Mouse (Mus musculus) MEL (cell line): ENCODE data around the gene Slc35e3.

Experiments used
- CTCF ChIP-seq, 3 experiments: IDR thresholded peaks in 2 of 3; conservative IDR thresholded peaks in 1 of 3; 2 replicates each; pipeline ENCODE4 v1.5.1; 2011 to 2012; ENCODE audit warnings: low read length in 3 of 3, low read depth in 2 of 3, mild to moderate bottlenecking in 2 of 3, improper control_type of control experiment in 1 of 3, inconsistent platforms in 1 of 3, mixed read lengths in 1 of 3, moderate library complexity in 1 of 3; ENCODE audit not compliant: control insufficient read depth in 1 of 3, insufficient read depth in 1 of 3, poor library complexity in 1 of 3, severe bottlenecking in 1 of 3
- E2F4 ChIP-seq: IDR thresholded peaks from 2 replicates; pipeline ENCODE4 v1.6.1; 2011; ENCODE audit warnings: low read depth, low read length, improper control_type of control experiment, borderline replicate concordance
- GATA1 ChIP-seq: IDR thresholded peaks from 2 replicates; pipeline ENCODE4 v1.6.1; 2011; ENCODE audit warnings: low read depth, low read length, improper control_type of control experiment
- HCFC1 ChIP-seq: IDR thresholded peaks from 2 replicates; pipeline ENCODE4 v1.6.1; 2012; ENCODE audit warnings: low read depth, mild to moderate bottlenecking, inconsistent platforms, low read length, improper control_type of control experiment, moderate library complexity
- KAT2A ChIP-seq: conservative IDR thresholded peaks from 2 replicates; pipeline ENCODE4 v1.6.1; 2012; ENCODE audit warnings: low read depth, low read length, improper control_type of control experiment, inconsistent platforms
- MYC ChIP-seq: IDR thresholded peaks from 2 replicates; pipeline ENCODE4 v1.6.1; 2011; ENCODE audit warnings: low read depth, mild to moderate bottlenecking, low read length, improper control_type of control experiment, moderate library complexity
- POLR2A ChIP-seq, 2 experiments: IDR thresholded peaks; 2 replicates each; pipeline ENCODE4 v1.6.1; 2011 to 2012; ENCODE audit warnings: low read length in 2 of 2, mild to moderate bottlenecking in 2 of 2, control low read depth in 1 of 2, improper control_type of control experiment in 1 of 2, low read depth in 1 of 2, moderate library complexity in 1 of 2; ENCODE audit not compliant: control insufficient read depth in 1 of 2, insufficient read depth in 1 of 2, poor library complexity in 1 of 2
- TBP ChIP-seq: IDR thresholded peaks from 2 replicates; pipeline ENCODE4 v1.8.0; 2011; ENCODE audit warnings: low read depth, low read length, improper control_type of control experiment
- USF1 ChIP-seq: IDR thresholded peaks from 2 replicates; pipeline ENCODE4 v1.6.1; 2014; ENCODE audit warnings: low read depth, mild to moderate bottlenecking, inconsistent platforms, low read length, improper control_type of control experiment, moderate library complexity
- ZC3H11A ChIP-seq: IDR thresholded peaks from 2 replicates; pipeline ENCODE4 v1.6.1; 2012; ENCODE audit warnings: low read depth, mild to moderate bottlenecking, inconsistent platforms, low read length, improper control_type of control experiment

GRCm38 (mm10) chr10:117718161-117719119 is 27.7 kb downstream of the Slc35e3 start:
- TF ChIP-seq POLR2A (IDR thresholded peaks at IDR 0.05; ENCODE audit: control insufficient read depth in 1 of 2, insufficient read depth in 1 of 2, low read depth in 1 of 2, low read length in 2 of 2, poor library complexity in 1 of 2) = no peak
- TF ChIP-seq KAT2A = no peak
- TF ChIP-seq MYC = no peak
- no peak for TF ChIP-seq CTCF (IDR thresholded peaks at IDR 0.05 in 2 of 3, conservative IDR thresholded peaks at IDR 0.05 in 1 of 3; ENCODE audit: control insufficient read depth in 1 of 3, insufficient read depth in 1 of 3, low read depth in 2 of 3, low read length in 3 of 3, poor library complexity in 1 of 3, severe bottlenecking in 1 of 3)
- TF ChIP-seq USF1 = no peak
- no peak for TF ChIP-seq HCFC1
- no peak for TF ChIP-seq GATA1
- no peak for TF ChIP-seq ZC3H11A
- TF ChIP-seq E2F4 = no peak
- TF ChIP-seq TBP = no peak
